Mouse (Mus musculus): ENCODE measurements at regions not wholly inside any gene's neighbourhood (a gene's known extent, or its start where the extent isn't known, plus 50 kb on each side); places are given as distances from the start of the nearest gene placed in this dataset.

- Histone ChIP-seq H3K27me3 (replicated peaks; ENCODE audit: control insufficient read depth, insufficient read depth, low read length) (no peaks in the 10 kb centered on the region), H3K27ac (ENCODE audit: low read depth, low read length) (no peak overlapping the region), H3K36me3 (ENCODE audit: control insufficient read depth, insufficient read depth, low read length) (no peaks in the 10 kb centered on the region), H3K9me3 (ENCODE audit: control insufficient read depth, low read length) (no peaks in the 10 kb centered on the region), H3K4me2 (ENCODE audit: low read length) (no peak overlapping the region), H3K4me1 (ENCODE audit: control insufficient read depth, insufficient read depth, low read depth, low read length) (no peaks in the 10 kb centered on the region; the same call in 1 of the 2 replicates), H3K4me3 (ENCODE audit: low read length) (no peak overlapping the region), H3K9ac (ENCODE audit: low read depth, low read length) (no peak overlapping the region)
- WGBS: 36% methylated on average over 3 of the region's 3 CpGs
- ATAC-seq: peak; percentile 54; the same call in 1 of the 2 replicates
Measured at GRCm38 (mm10) chr1:19982791-19983190, 635.1 kb downstream of the Pkhd1 start.

- Histone ChIP-seq H3K4me3 (ENCODE audit: low read length) (no peak overlapping the region), H3K27me3 (replicated peaks; ENCODE audit: control insufficient read depth, insufficient read depth, low read length) (no peaks in the 10 kb centered on the region), H3K4me2 (ENCODE audit: low read length) (no peak overlapping the region), H3K9me3 (ENCODE audit: control insufficient read depth, low read length) (no peaks in the 10 kb centered on the region), H3K4me1 (ENCODE audit: control insufficient read depth, insufficient read depth, low read depth, low read length) (no peaks in the 10 kb centered on the region; the same call in 1 of the 2 replicates), H3K36me3 (ENCODE audit: control insufficient read depth, insufficient read depth, low read length) (no peaks in the 10 kb centered on the region), H3K9ac (ENCODE audit: low read depth, low read length) (no peak overlapping the region), H3K27ac (ENCODE audit: low read depth, low read length) (no peak overlapping the region)
- WGBS: 26% methylated on average over 2 of the region's 2 CpGs
- 0 out of 2 replicates have a peak, but pooled peaks have one; percentile 42 for ATAC-seq
Measured at GRCm38 (mm10) chr1:19983504-19983903, 634.4 kb downstream of the Pkhd1 start.

GRCm38 (mm10) chr1:19989921-19990320 is 627.9 kb downstream of the Pkhd1 start:
- H3K9ac ChIP-seq (ENCODE audit: low read depth, low read length): no peak overlapping the region
- H3K4me3 ChIP-seq (ENCODE audit: low read length): no peak overlapping the region
- 71% methylated on average over 4 of the region's 4 CpGs for WGBS
- no peaks in the 10 kb centered on the region for H3K9me3 ChIP-seq (ENCODE audit: control insufficient read depth, low read length)
- no peaks in the 10 kb centered on the region for H3K36me3 ChIP-seq (ENCODE audit: control insufficient read depth, insufficient read depth, low read length)
- H3K4me2 ChIP-seq (ENCODE audit: low read length): no peak overlapping the region
- H3K4me1 ChIP-seq (ENCODE audit: control insufficient read depth, insufficient read depth, low read depth, low read length): no peaks in the 10 kb centered on the region
- ATAC-seq: no peak
- H3K27ac ChIP-seq (ENCODE audit: low read depth, low read length): no peak overlapping the region
- H3K27me3 ChIP-seq (replicated peaks; ENCODE audit: control insufficient read depth, insufficient read depth, low read length): no peaks in the 10 kb centered on the region
